Mouse (Mus musculus) G1E (cell line): ENCODE results near the gene Spats2.

Source experiments
- CTCF ChIP-seq: IDR thresholded peaks from 2 replicates; pipeline ENCODE4 v1.5.1; 2012; ENCODE audit warnings: low read depth, low read length, inconsistent platforms, mixed read lengths
- TAL1 ChIP-seq: conservative IDR thresholded peaks from 2 replicates; pipeline ENCODE4 v1.6.1; 2012; ENCODE audit warnings: low read depth, low read length, inconsistent platforms, mixed read lengths

DNA sequence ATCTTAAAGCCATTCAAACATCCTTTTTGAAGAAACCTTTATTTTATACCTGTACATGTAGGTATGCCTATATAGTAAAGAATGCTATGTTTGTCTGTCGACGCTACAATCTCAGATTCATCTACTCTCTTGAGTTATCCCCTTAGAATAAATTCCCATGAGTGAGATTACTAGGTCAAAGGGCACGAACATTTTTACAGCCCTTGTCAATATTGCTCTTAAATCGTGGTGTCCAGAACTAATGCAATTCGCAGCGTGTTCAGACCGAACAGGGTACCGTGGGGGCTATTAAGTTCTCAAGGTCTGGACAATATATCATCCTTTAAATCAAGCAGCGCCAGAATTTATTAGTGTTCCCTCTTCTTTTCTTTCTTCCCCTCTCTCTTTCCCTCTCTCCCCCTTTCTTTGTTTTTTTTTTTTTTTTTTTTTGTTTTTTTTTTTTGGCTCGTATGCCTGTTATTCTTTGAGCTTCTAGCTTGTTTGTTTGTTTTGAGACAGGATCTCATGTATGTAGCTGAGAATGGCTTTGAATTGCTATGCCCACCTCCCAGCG lies 12.8 kb upstream of the Spats2 start:
- TF ChIP-seq CTCF (no peak), TAL1 (no peak)
